Mouse (Mus musculus) kidney, adult 10 weeks (tissue): ENCODE data around the gene Myo15b. TPM values are rescaled to one million over a fixed set of nuclear protein-coding genes. Genes with fewer than 3 reads are reported as not detected.

Source experiments
- polyA plus RNA-seq: library from polyadenylated mRNA; stranded (reverse); fragments of 350-450 nt; fragmentation: Illumina TruSeq; extraction: RNeasy Lipid Tissue Mini Kit (QIAGEN cat#74804); gene quantifications from one replicate; pipeline ENCODE4 v1.2.3, GENCODE M21; 2014; ENCODE audit warnings: low read depth, low replicate concordance

Gene Myo15b
- polyA plus RNA-seq: 3.7 TPM

GRCm38 (mm10) chr11:115858354-115858753 is at the start of gene Myo15b:
Myo15b (plus strand) TSS chr11:115858406.

GRCm38 (mm10) chr11:115813507-115814296 is 44.5 kb upstream of the Myo15b start, which contains the start of gene Caskin2:
Caskin2 (minus strand) TSS chr11:115813639.

GRCm38 (mm10) chr11:115814605-115815450 is 43.4 kb upstream of the Myo15b start, which contains the start of gene Tsen54:
Tsen54 (plus strand) TSS chr11:115814724.

GRCm38 (mm10) chr11:115823774-115824740 is 34.1 kb upstream of the Myo15b start, which contains the start of gene Llgl2:
Llgl2 (plus strand) TSS chr11:115824049.

GRCm38 (mm10) chr11:115899486-115900266 is 41.5 kb downstream of the Myo15b start, which contains the start of gene Smim5:
Smim5 (plus strand) TSS chr11:115899966.

GRCm38 (mm10) chr11:115911632-115912376 is 53.6 kb downstream of the Myo15b start, which contains the start of gene Smim6:
Smim6 (plus strand) TSS chr11:115912017.

GRCm38 (mm10) chr11:115933108-115933746 is 75.0 kb downstream of the Myo15b start, which contains the start of the genes Sap30bp and Recql5:
Sap30bp (plus strand) TSS chr11:115933282.
Recql5 (minus strand) TSS chr11:115933477.

Other genes starting within 250 kb of the Myo15b start
- 23.9 TPM for gene Mif4gd, start 245.4 kb upstream of the Myo15b start, polyA plus RNA-seq
- gene Slc25a19, start 230.1 kb upstream of the Myo15b start, polyA plus RNA-seq: 5.7 TPM
- 57.4 TPM for gene Grb2, start 149.8 kb upstream of the Myo15b start, polyA plus RNA-seq
- gene Tmem94, start 93.0 kb upstream of the Myo15b start, polyA plus RNA-seq: 0.97 TPM
- gene Caskin2, start 44.8 kb upstream of the Myo15b start, polyA plus RNA-seq: 0.53 TPM
- not detected for gene Tsen54, start 43.7 kb upstream of the Myo15b start, polyA plus RNA-seq
- gene Llgl2, start 34.4 kb upstream of the Myo15b start, polyA plus RNA-seq: 7.2 TPM
- 0.85 TPM for gene Smim5, start 41.6 kb downstream of the Myo15b start, polyA plus RNA-seq
- 1.8 TPM for gene Smim6, start 53.6 kb downstream of the Myo15b start, polyA plus RNA-seq
- 6.3 TPM for gene Sap30bp, start 74.9 kb downstream of the Myo15b start, polyA plus RNA-seq
- gene Recql5, start 75.1 kb downstream of the Myo15b start, polyA plus RNA-seq: 2.0 TPM
- not detected for gene Itgb4, start 116.3 kb downstream of the Myo15b start, polyA plus RNA-seq
- not detected for gene Galk1, start 154.3 kb downstream of the Myo15b start, polyA plus RNA-seq
- gene H3f3b, start 169.6 kb downstream of the Myo15b start, polyA plus RNA-seq: 617 TPM
- 1.1 TPM for gene Unk, start 171.9 kb downstream of the Myo15b start, polyA plus RNA-seq
- not detected for gene Unc13d, start 219.6 kb downstream of the Myo15b start, polyA plus RNA-seq
- gene Wbp2, start 228.6 kb downstream of the Myo15b start, polyA plus RNA-seq: 27.0 TPM